Mouse (Mus musculus): Measurements from ENCODE around the gene Alpi. TPM values are rescaled to one million over a fixed set of nuclear protein-coding genes. Genes with fewer than 3 reads are reported as not detected.

Alpi gene
- polyA plus RNA-seq, 1 experiment: not detected

GRCm38 (mm10) chr1:87108564-87108963, 7.2 kb upstream of the Alpi start:
- H3K4me1 ChIP-seq (ENCODE audit: control insufficient read depth, insufficient read depth, low read length): no peaks in the 10 kb centered on the region
- H3K27ac ChIP-seq (ENCODE audit: insufficient read depth, low read length): no peak overlapping the region
- no peak overlapping the region for H3K4me3 ChIP-seq (ENCODE audit: insufficient read depth, low read length)
- no peak for TF ChIP-seq POLR2A (IDR thresholded peaks at IDR 0.05; ENCODE audit: low read depth, low read length)

DNA sequence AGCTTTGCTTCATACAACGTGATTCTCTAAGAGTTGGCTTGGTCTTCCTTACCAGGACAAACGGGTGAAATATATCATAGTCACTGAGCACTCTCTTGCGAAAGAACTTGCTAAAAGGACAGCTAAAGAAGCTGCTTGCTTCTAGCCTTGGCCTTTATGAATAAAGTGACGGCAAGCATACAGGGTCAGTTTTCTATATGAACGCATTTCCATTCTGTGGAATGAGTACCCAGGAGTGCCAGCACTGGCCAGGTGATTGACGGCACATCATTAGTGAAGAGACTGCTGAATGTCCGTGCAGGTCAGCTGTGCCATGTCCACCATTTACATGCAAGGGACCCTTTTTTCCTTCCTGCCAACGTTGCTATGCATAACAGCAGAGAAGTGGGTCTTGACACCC, 5.1 kb upstream of the Alpi start:
- TF ChIP-seq POLR2A (IDR thresholded peaks at IDR 0.05; ENCODE audit: low read depth, low read length): no peak
- no peak for TF ChIP-seq CTCF (IDR thresholded peaks at IDR 0.05; ENCODE audit: borderline replicate concordance, insufficient read depth, low read length)
- Histone ChIP-seq H3K4me3 (ENCODE audit: insufficient read depth, low read length) (no peak overlapping the region), H3K4me1 (ENCODE audit: control insufficient read depth, insufficient read depth, low read length) (no peaks in the 10 kb centered on the region), H3K27ac (ENCODE audit: insufficient read depth, low read length) (no peak overlapping the region)

GRCm38 (mm10) chr1:87103936-87104335, 2.5 kb upstream of the Alpi start:
- H3K4me1 ChIP-seq (ENCODE audit: control insufficient read depth, insufficient read depth, low read length): no peaks in the 10 kb centered on the region
- H3K27ac ChIP-seq (ENCODE audit: insufficient read depth, low read length): no peak overlapping the region
- TF ChIP-seq CTCF (IDR thresholded peaks at IDR 0.05; ENCODE audit: borderline replicate concordance, insufficient read depth, low read length) (no peak), POLR2A (IDR thresholded peaks at IDR 0.05; ENCODE audit: low read depth, low read length) (no peak)
- no peak overlapping the region for H3K4me3 ChIP-seq (ENCODE audit: insufficient read depth, low read length)

- no peak overlapping the region for H3K4me3 ChIP-seq (ENCODE audit: insufficient read depth, low read length)
- H3K4me1 ChIP-seq (ENCODE audit: control insufficient read depth, insufficient read depth, low read length): no peaks in the 10 kb centered on the region
- TF ChIP-seq CTCF (IDR thresholded peaks at IDR 0.05; ENCODE audit: borderline replicate concordance, insufficient read depth, low read length): no peak
- TF ChIP-seq POLR2A (IDR thresholded peaks at IDR 0.05; ENCODE audit: low read depth, low read length): no peak
- H3K27ac ChIP-seq (ENCODE audit: insufficient read depth, low read length): no peak overlapping the region
Observed at GRCm38 (mm10) chr1:87102114-87102513, 708 bp upstream of the Alpi start.

DNA sequence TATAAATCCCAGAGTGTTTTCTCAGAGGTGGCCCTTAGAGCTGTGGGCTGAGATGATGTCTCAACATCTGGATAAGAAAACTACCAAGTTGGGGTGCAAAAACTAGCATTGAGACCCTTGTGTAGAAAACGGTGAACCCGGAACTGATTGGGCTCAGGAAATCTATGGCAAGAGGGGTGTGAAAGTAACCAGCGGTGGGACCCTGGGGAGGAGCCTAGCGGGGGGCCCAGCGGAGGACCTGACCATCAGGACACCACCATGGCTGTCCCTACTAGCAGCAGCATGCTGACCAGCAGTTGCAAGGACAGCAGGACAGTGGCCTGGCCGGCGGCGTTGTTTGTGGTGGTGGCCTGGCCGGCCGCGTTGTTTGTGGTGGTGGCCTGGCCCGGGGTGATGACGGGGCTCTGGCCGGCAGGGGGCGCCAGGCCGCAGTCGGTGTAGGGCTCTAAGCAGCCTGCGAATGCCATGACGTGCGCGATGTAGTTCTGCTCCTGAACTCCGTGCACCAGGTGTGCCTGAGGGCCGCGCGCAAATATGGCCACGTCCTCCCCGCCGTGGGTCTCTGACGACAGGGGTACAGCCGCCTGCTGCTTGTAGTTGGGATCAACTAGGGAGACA, 2.9 kb downstream of the Alpi start:
- no peak overlapping the region for H3K4me3 ChIP-seq (ENCODE audit: insufficient read depth, low read length)
- no peak overlapping the region for H3K27ac ChIP-seq (ENCODE audit: insufficient read depth, low read length)
- H3K4me1 ChIP-seq (ENCODE audit: control insufficient read depth, insufficient read depth, low read length): no peaks in the 10 kb centered on the region
- TF ChIP-seq CTCF (IDR thresholded peaks at IDR 0.05; ENCODE audit: borderline replicate concordance, insufficient read depth, low read length) (peak; percentile 65), POLR2A (IDR thresholded peaks at IDR 0.05; ENCODE audit: low read depth, low read length) (no peak)

DNA sequence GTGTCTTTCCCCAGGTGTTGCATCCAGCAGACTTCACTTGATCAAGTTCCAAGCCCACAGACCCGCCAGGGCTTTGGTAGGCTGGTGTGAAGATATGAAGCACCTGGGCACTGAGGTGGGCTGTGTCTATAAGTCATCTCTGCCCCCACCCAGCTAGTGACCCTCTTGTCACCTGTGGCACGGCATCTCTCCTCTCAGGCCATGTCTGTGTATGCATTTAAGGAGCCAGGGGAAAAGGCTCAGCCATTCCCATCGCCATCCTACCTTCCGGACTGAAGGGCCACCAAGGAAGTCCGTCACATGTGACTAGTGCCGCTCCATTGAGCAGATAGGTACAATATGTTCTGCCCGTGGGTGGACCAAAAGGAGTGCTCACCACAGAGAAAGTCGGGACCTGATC, 5.8 kb downstream of the Alpi start:
- Histone ChIP-seq H3K4me1 (ENCODE audit: control insufficient read depth, insufficient read depth, low read length) (no peaks in the 10 kb centered on the region), H3K4me3 (ENCODE audit: insufficient read depth, low read length) (no peak overlapping the region), H3K27ac (ENCODE audit: insufficient read depth, low read length) (no peak overlapping the region)
- TF ChIP-seq CTCF (IDR thresholded peaks at IDR 0.05; ENCODE audit: borderline replicate concordance, insufficient read depth, low read length) (no peak), POLR2A (IDR thresholded peaks at IDR 0.05; ENCODE audit: low read depth, low read length) (no peak)

DNA sequence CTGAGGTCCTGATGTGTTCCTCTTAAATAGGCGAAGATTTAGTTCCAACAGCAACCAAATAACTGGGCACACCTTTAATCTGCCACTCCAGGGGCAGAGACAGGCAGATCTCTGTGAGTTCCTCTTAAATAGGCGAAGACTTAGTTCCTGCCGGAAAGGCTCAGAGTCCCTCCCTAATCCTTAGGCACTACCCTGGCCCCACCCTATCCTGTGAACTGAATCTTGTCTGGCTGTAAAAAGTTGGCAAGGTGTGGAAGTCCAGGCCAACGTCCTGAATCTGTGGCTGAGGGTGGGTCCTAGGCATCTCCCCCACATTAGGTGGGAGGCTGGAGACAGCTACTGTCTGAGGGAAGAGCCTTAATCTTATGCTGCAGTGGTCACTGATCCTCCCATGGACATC, 11.6 kb downstream of the Alpi start, which contains the start of gene Alppl2:
Gene Alppl2 (minus strand): TSS at position 101 of the 400 bp plus-strand sequence.
- TF ChIP-seq CTCF (IDR thresholded peaks at IDR 0.05; ENCODE audit: borderline replicate concordance, insufficient read depth, low read length) (no peak), POLR2A (IDR thresholded peaks at IDR 0.05; ENCODE audit: low read depth, low read length) (no peak)
- no peak within 1 kb of the TSS for H3K4me3 ChIP-seq (ENCODE audit: insufficient read depth, low read length)
- H3K4me1 ChIP-seq (ENCODE audit: control insufficient read depth, insufficient read depth, low read length): no peaks in the 10 kb centered on the region
- H3K27ac ChIP-seq (ENCODE audit: insufficient read depth, low read length): no peak within 1 kb of the TSS

GRCm38 (mm10) chr1:87089251-87089650, 12.2 kb downstream of the Alpi start:
- TF ChIP-seq CTCF (IDR thresholded peaks at IDR 0.05; ENCODE audit: borderline replicate concordance, insufficient read depth, low read length) (no peak), POLR2A (IDR thresholded peaks at IDR 0.05; ENCODE audit: low read depth, low read length) (no peak)
- Histone ChIP-seq H3K27ac (ENCODE audit: insufficient read depth, low read length) (no peak overlapping the region), H3K4me3 (ENCODE audit: insufficient read depth, low read length) (no peak overlapping the region), H3K4me1 (ENCODE audit: control insufficient read depth, insufficient read depth, low read length) (no peaks in the 10 kb centered on the region)

- Histone ChIP-seq H3K27ac (ENCODE audit: insufficient read depth, low read length) (no peak overlapping the region), H3K4me3 (ENCODE audit: insufficient read depth, low read length) (no peak overlapping the region), H3K4me1 (ENCODE audit: control insufficient read depth, insufficient read depth, low read length) (no peaks in the 10 kb centered on the region)
- TF ChIP-seq CTCF (IDR thresholded peaks at IDR 0.05; ENCODE audit: borderline replicate concordance, insufficient read depth, low read length) (0 out of 2 replicates have a peak, but pooled peaks have one; percentile 5), POLR2A (IDR thresholded peaks at IDR 0.05; ENCODE audit: low read depth, low read length) (no peak)
Observed at GRCm38 (mm10) chr1:87086964-87087363, 14.4 kb downstream of the Alpi start.

GRCm38 (mm10) chr1:87086196-87086595, 15.2 kb downstream of the Alpi start:
- Histone ChIP-seq H3K4me3 (ENCODE audit: insufficient read depth, low read length) (no peak overlapping the region), H3K27ac (ENCODE audit: insufficient read depth, low read length) (no peak overlapping the region), H3K4me1 (ENCODE audit: control insufficient read depth, insufficient read depth, low read length) (no peaks in the 10 kb centered on the region)
- no peak for TF ChIP-seq CTCF (IDR thresholded peaks at IDR 0.05; ENCODE audit: borderline replicate concordance, insufficient read depth, low read length)
- TF ChIP-seq POLR2A (IDR thresholded peaks at IDR 0.05; ENCODE audit: low read depth, low read length): no peak

All from embryonic fibroblast, embryonic 13.5 days (primary cell).